Mouse (Mus musculus) skeletal muscle tissue, adult 2 months (tissue): ENCODE data around the gene Zfp967.
"Not testable (repeated sequence)": the region's sequence is repeated elsewhere in the genome, so short reads cannot be mapped to it uniquely, and the experiment has no call there.

Source experiments
- DNase-seq: peaks from one replicate; pipeline ENCODE4 v3.0.0-alpha.2; 2012; ENCODE audit warnings: low read depth, low spot score

Gene Zfp967

GRCm38 (mm10) chr2:176520756-176521155 is at the start of gene Zfp967:
Zfp967 (plus strand) TSS chr2:176521056.
- DNase-seq = not testable (repeated sequence)

GRCm38 (mm10) chr2:176486683-176487082 is 34.2 kb upstream of the Zfp967 start, which contains the start of gene Gm14434:
Gm14434 (minus strand) TSS chr2:176486783.
- not testable (repeated sequence) for DNase-seq
